Mouse (Mus musculus) ES-E14 (cell line): ENCODE results near the gene Cyp3a16.

Experiments
- ZC3H11A ChIP-seq: IDR thresholded peaks from 2 replicates; pipeline ENCODE4 v1.6.1; 2012; ENCODE audit warnings: low read depth, mild to moderate bottlenecking, inconsistent platforms, low read length, borderline replicate concordance
- ZNF384 ChIP-seq: IDR thresholded peaks from 2 replicates; pipeline ENCODE4 v1.6.1; 2012; ENCODE audit warnings: low read depth, low read length, inconsistent platforms

GRCm38 (mm10) chr5:145462321-145462720 is 7.2 kb downstream of the Cyp3a16 start:
- TF ChIP-seq ZNF384 (no peak), ZC3H11A (no peak)
